Mouse (Mus musculus) embryonic fibroblast, embryonic 13.5 days (primary cell): ENCODE measurements around the gene Slc39a11.

Source experiments
- CTCF ChIP-seq: IDR thresholded peaks from 2 replicates; pipeline ENCODE4 v1.5.1; 2011; ENCODE audit warnings: mild to moderate bottlenecking, control low read depth, low read length, moderate library complexity, borderline replicate concordance; ENCODE audit not compliant: insufficient read depth
- POLR2A ChIP-seq: IDR thresholded peaks from 2 replicates; pipeline ENCODE4 v1.6.1; 2011; ENCODE audit warnings: low read depth, mild to moderate bottlenecking, control low read depth, low read length, moderate library complexity

- TF ChIP-seq POLR2A (no peak), CTCF (no peak)
Measured at GRCm38 (mm10) chr11:113632303-113632702, 17.6 kb downstream of the Slc39a11 start.
